Mouse (Mus musculus) olfactory bulb, adult 2 months (tissue): Measurements from ENCODE around the gene Foxs1.

Experiments used
- CTCF ChIP-seq: fragments of 200-500 bp; IDR thresholded peaks from 2 replicates; pipeline ENCODE4 v1.5.1; 2012; ENCODE audit warnings: low read depth, mild to moderate bottlenecking, low read length, moderate library complexity; ENCODE audit not compliant: insufficient read depth
- POLR2A ChIP-seq: fragments of 200-500 bp; IDR thresholded peaks from 2 replicates; pipeline ENCODE4 v1.6.1; 2012; ENCODE audit warnings: mild to moderate bottlenecking, low read depth, low read length, moderate library complexity; ENCODE audit not compliant: insufficient read depth

GRCm38 (mm10) chr2:152944013-152944412 is 11.0 kb upstream of the Foxs1 start:
- TF ChIP-seq POLR2A, result no peak
- no peak for TF ChIP-seq CTCF
